Mouse (Mus musculus): Measurements from ENCODE around the gene Cand2. TPM values are rescaled to one million over a fixed set of nuclear protein-coding genes. Genes with fewer than 3 reads are reported as not detected.

Cand2 gene
- polyA plus RNA-seq, 1 experiment from 2014 or later, result 10.4 TPM

DNA sequence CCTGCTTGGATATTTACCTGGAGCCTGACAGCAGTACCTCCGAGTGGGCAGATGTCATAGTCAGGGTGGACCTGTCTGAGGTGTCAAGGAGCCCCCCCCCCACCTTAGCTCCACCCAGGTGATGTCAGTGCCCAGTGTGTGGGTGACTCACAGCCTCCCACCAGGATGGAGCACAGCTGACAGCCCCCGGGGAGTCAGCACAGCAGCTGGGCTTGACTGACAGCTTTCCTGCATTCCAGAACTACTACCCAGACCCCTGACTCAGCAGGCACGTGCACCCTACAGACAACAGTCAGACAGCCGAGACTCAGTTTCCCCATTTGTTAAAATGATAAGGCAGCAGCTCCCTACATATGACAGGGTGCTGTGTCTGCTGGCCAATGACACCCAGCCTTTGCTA, 13.4 kb upstream of the Cand2 start:
- Histone ChIP-seq H3K27ac (no peak overlapping the region), H3K9ac (ENCODE audit: low read depth, low read length) (no peak overlapping the region), H3K36me3 (ENCODE audit: insufficient read depth, low read length) (no peaks in the 10 kb centered on the region), H3K4me1 (replicated peaks; ENCODE audit: insufficient read depth, low read length) (peaks cover 5% of the 10 kb centered on the region; the same call in 1 of the 2 replicates), H3K4me3 (replicated peaks; ENCODE audit: low read depth, low read length) (no peak overlapping the region), H3K9me3 (replicated peaks; ENCODE audit: low read length) (no peaks in the 10 kb centered on the region), H3K27me3 (ENCODE audit: insufficient read depth, low read length) (no peaks in the 10 kb centered on the region), H3K4me2 (ENCODE audit: low read length) (no peak overlapping the region)
- 54% methylated on average over 4 of the region's 4 CpGs for WGBS
- no peak for TF ChIP-seq CTCF (IDR thresholded peaks at IDR 0.05; ENCODE audit: low read depth)
- ATAC-seq (replicated peaks; ENCODE audit: low FRiP score, low read depth), result no peak
- DNase-seq (ENCODE audit: low spot score), result no peak

DNA sequence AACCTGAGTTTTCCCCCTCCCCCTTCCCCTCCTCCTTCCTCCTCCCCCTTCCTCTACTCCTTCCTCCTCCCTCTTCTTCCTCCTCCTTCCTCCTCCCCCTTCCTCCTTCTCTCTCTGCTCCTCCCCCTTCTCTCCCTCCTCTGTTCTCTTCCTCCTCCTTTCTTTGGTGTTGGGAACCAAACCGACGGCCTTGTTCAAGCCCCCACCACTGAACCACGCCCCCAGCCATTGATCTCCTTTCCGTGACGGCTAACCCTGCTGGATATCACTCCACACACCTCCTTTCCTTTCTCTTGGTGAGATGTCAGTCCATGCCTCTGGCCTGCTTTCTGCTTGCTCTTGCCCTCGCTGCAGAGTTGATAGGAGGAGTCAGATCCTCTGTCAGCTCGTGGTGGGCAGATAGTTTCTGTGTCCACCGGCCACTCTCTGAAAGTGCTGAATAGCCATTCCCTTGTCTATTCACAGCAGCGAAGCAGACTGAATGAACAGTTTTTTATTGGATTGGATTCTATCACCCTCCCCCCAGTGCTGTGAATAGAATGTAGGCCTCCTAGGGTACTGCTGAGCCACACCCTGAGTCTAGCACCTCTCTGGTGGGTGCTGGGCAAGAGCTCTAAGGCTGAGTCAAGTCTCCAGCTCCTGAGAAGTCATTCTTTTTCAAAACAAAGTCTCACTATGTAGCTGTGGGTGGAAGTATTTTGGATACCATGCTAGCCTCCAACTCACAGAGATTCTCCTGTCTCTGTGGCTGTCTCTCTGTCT, 12.2 kb upstream of the Cand2 start, which contains the start of gene Tmem40:
Gene Tmem40, minus strand, starts transcription at position 416 of the 762 bp plus-strand sequence.
- Histone ChIP-seq H3K4me2 (ENCODE audit: low read length) (peak within 1 kb of the TSS; percentile 8; the same call in 1 of the 2 replicates), H3K27ac (peak within 1 kb of the TSS; percentile 47), H3K4me3 (replicated peaks; ENCODE audit: low read depth, low read length) (no peak within 1 kb of the TSS), H3K9me3 (replicated peaks; ENCODE audit: low read length) (no peaks in the 10 kb centered on the region), H3K36me3 (ENCODE audit: insufficient read depth, low read length) (no peaks in the 10 kb centered on the region), H3K4me1 (replicated peaks; ENCODE audit: insufficient read depth, low read length) (peaks cover 5% of the 10 kb centered on the region; the same call in 1 of the 2 replicates), H3K9ac (ENCODE audit: low read depth, low read length) (no peak within 1 kb of the TSS), H3K27me3 (ENCODE audit: insufficient read depth, low read length) (no peaks in the 10 kb centered on the region)
- no peak for TF ChIP-seq CTCF (IDR thresholded peaks at IDR 0.05; ENCODE audit: low read depth)
- WGBS, result 4% methylated on average over 8 of the region's 9 CpGs
- no peak for ATAC-seq (replicated peaks; ENCODE audit: low FRiP score, low read depth)
- DNase-seq (ENCODE audit: low spot score), result peak; percentile 47

DNA sequence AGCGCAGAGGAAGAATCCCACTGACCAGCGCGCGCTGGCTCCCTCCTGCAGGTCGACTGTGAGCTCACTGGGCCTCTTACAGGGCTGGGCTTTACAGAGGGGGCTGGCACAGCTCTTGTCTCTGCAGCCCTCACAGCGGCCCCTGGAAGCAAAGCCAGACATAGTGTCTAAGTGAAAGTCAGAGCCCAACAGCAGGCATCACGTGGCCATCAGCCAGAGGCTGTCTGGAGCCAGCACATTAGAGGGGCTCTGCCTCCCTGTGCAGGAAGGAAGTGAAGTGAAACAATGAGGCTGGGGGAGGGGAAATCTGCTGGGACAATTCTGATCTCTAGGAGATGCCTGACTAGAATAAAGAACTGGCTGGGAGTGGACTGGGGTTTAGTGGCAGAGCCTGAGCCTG, 10.2 kb upstream of the Cand2 start:
- peak; percentile 24; the same call in 1 of the 2 replicates for TF ChIP-seq CTCF (IDR thresholded peaks at IDR 0.05; ENCODE audit: low read depth)
- Histone ChIP-seq H3K4me3 (replicated peaks; ENCODE audit: low read depth, low read length) (no peak overlapping the region), H3K9me3 (replicated peaks; ENCODE audit: low read length) (no peaks in the 10 kb centered on the region), H3K9ac (ENCODE audit: low read depth, low read length) (peak overlapping the region; percentile 28; the same call in 1 of the 2 replicates), H3K4me1 (replicated peaks; ENCODE audit: insufficient read depth, low read length) (peaks cover 5% of the 10 kb centered on the region; the same call in 1 of the 2 replicates), H3K4me2 (ENCODE audit: low read length) (peak overlapping the region; percentile 38), H3K36me3 (ENCODE audit: insufficient read depth, low read length) (no peaks in the 10 kb centered on the region), H3K27ac (peak overlapping the region; percentile 79), H3K27me3 (ENCODE audit: insufficient read depth, low read length) (no peaks in the 10 kb centered on the region)
- WGBS, result 9% methylated on average over 7 of the region's 7 CpGs
- DNase-seq (ENCODE audit: low spot score) (peak; percentile 93), ATAC-seq (replicated peaks; ENCODE audit: low FRiP score, low read depth) (peak; percentile 86)

DNA sequence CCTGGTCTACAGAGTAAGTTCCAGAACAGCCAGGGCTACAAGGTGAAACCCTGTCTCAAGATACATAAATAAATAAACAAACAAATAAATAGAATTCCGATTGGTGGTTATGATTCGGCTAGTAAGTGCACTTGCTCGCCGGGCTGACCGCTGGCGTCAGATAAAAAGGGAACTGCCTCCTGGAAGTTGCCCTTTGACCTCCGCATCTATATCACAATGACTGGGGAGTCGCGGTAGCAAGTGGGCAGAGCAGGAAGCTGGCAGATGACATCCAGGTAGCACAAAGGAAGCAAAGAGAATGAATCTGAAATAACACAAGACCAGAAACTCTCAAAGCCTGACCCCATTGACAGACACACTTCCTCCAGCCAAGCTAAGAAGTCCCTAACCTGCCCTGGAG, 7.0 kb upstream of the Cand2 start:
- no peak for ATAC-seq (replicated peaks; ENCODE audit: low FRiP score, low read depth)
- no peak overlapping the region for H3K27ac ChIP-seq
- 45% methylated on average over 9 of the region's 9 CpGs for WGBS

DNA sequence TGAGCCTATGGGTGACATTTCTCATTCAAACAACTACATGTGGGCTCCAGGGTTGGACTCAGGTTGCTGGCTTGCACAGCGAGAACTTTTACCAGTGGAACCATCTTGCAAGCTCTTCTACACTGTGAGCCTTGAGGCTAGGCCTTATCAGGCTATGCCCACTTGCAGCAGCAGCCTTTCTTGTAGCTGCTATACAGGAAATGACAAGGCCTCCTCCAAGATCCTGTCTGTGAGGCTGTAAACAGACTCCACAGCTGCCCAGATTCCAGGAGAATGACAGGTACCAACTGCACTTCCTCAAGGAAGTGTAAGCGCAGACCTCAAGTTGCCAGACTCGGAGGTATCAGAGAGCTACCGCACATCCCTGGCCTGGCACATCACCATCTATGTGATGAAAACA, 6.1 kb upstream of the Cand2 start:
- H3K27ac ChIP-seq, result peak overlapping the region; percentile 48; the same call in 1 of the 2 replicates
- DNase-seq (ENCODE audit: low spot score) (peak; percentile 18), ATAC-seq (replicated peaks; ENCODE audit: low FRiP score, low read depth) (no peak)
- no peak overlapping the region for H3K9ac ChIP-seq (ENCODE audit: low read depth, low read length)
- no peaks in the 10 kb centered on the region for H3K36me3 ChIP-seq (ENCODE audit: insufficient read depth, low read length)
- no peak overlapping the region for H3K4me3 ChIP-seq (replicated peaks; ENCODE audit: low read depth, low read length)
- TF ChIP-seq CTCF (IDR thresholded peaks at IDR 0.05; ENCODE audit: low read depth), result no peak
- WGBS, result 63% methylated on average over 4 of the region's 4 CpGs
- peaks cover 5% of the 10 kb centered on the region; the same call in 1 of the 2 replicates for H3K4me1 ChIP-seq (replicated peaks; ENCODE audit: insufficient read depth, low read length)
- H3K9me3 ChIP-seq (replicated peaks; ENCODE audit: low read length), result no peaks in the 10 kb centered on the region
- H3K27me3 ChIP-seq (ENCODE audit: insufficient read depth, low read length), result no peaks in the 10 kb centered on the region
- H3K4me2 ChIP-seq (ENCODE audit: low read length), result no peak overlapping the region

More for the DNA sequence above, 7.0 kb upstream of the Cand2 start:
- Histone ChIP-seq H3K27me3 (ENCODE audit: insufficient read depth, low read length) (no peaks in the 10 kb centered on the region), H3K9ac (ENCODE audit: low read depth, low read length) (no peak overlapping the region), H3K4me2 (ENCODE audit: low read length) (no peak overlapping the region), H3K9me3 (replicated peaks; ENCODE audit: low read length) (no peaks in the 10 kb centered on the region), H3K4me1 (replicated peaks; ENCODE audit: insufficient read depth, low read length) (peaks cover 5% of the 10 kb centered on the region; the same call in 1 of the 2 replicates), H3K36me3 (ENCODE audit: insufficient read depth, low read length) (no peaks in the 10 kb centered on the region), H3K4me3 (replicated peaks; ENCODE audit: low read depth, low read length) (no peak overlapping the region)
- no peak for TF ChIP-seq CTCF (IDR thresholded peaks at IDR 0.05; ENCODE audit: low read depth)
- DNase-seq (ENCODE audit: low spot score), result peak; percentile 19

DNA sequence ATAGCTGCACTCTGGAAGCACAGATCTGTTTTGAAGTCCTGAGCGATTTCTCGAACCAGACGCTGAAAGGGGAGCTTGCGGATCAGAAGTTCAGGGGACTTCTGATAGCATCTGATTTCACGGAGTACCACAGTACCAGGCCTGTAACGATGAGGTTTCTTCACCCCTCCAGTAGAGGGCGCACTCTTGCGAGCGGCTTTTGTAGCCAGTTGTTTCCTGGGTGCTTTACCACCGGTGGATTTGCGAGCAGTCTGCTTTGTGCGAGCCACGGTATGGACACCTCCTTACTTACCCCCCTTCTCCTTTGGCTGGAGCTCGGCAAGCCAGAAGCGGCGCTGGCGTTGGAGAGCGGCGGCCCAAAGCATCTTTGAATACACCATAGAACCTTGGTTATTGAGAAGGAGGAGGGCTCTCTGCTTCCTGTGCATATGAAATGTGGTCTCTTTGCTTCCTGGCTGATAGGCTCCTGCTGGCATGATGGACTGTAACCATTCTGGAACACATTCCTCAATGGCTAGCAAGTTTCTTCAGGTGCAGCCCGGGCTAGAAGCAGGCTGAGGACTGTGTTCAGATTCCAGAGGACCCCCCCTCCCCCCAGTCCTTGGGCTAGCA, 4.2 kb upstream of the Cand2 start:
- 85% methylated on average over 20 of the region's 20 CpGs for WGBS
- Histone ChIP-seq H3K4me1 (replicated peaks; ENCODE audit: insufficient read depth, low read length) (peaks cover 5% of the 10 kb centered on the region; the same call in 1 of the 2 replicates), H3K4me3 (replicated peaks; ENCODE audit: low read depth, low read length) (no peak overlapping the region), H3K36me3 (ENCODE audit: insufficient read depth, low read length) (no peaks in the 10 kb centered on the region), H3K27ac (no peak overlapping the region), H3K9me3 (replicated peaks; ENCODE audit: low read length) (no peaks in the 10 kb centered on the region), H3K9ac (ENCODE audit: low read depth, low read length) (no peak overlapping the region), H3K4me2 (ENCODE audit: low read length) (no peak overlapping the region), H3K27me3 (ENCODE audit: insufficient read depth, low read length) (no peaks in the 10 kb centered on the region)
- DNase-seq (ENCODE audit: low spot score), result no peak
- ATAC-seq (replicated peaks; ENCODE audit: low FRiP score, low read depth), result no peak
- peak; percentile 37 for TF ChIP-seq CTCF (IDR thresholded peaks at IDR 0.05; ENCODE audit: low read depth)

All from kidney, postnatal 0 days (tissue).